Mouse (Mus musculus): ENCODE results near the gene Rnase13.

Gene Rnase13

DNA sequence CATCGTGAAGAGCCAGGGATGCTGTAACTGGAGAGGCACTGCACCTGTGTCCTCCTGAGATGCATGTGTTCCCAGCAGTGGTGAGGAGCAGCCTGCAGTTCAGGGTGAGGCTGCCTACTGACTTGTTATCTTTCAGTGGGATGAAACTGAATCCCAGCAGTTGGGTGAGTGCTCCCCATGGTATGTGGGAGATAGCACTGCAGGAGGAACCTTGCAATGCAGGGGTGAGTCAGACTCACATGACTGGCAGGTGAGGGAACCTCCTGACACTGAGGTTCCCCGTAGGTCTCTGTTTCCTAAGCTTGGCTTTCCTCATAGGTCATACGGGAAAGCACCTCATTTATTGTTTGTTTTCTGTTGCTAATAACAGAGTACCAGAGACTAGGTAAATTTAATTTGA, 45.1 kb downstream of the Rnase13 start:
- no peak for DNase-seq (ENCODE audit: low spot score)

GRCm38 (mm10) chr14:51871741-51872140, 50.8 kb downstream of the Rnase13 start:
- no peak for DNase-seq (ENCODE audit: low spot score)
